In the genomic region with DNA sequence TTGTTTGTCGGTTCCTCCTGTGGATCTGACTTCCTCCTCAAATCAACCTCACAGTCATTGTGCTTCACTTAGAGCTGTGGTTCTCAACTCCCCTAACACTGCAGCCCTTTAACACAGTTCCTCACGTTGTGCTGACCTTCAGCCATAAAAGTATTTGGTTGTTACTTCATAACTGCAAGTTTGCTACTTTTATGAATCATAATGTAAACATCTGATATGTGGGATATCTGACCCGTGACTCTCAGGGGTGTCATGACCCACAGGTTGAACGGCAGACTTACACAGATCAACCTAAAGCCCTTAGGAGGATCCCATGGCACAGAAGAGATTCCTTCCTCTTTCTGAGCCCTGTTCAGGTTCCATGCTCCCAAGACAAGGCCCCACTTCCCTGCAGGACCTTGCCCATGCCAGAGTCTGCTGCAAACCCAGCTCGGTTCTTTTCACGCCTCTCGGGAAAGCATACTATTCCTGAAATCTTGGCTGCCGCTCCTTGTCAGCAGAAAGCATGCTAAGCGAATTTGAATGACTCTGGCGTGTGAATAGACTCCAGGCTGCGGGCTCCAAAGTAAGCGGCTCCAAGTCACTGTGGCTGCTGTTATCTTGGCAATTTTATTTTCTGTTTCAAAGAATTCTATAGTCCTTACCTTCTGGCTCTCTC, we compare ENCODE assay signal across 13 mouse cellular contexts.
DNase-seq lines count a peak whose midpoint lies in the region; ATAC-seq and TF ChIP-seq lines count a peak whose summit lies in the region.
"Had no signal": no experiment of that assay in that cellular context is flagged by ENCODE, and none has a peak within 500 bp of the region (broad histone marks: within the 10 kb centered on the region; RNA-seq: fewer than 3 reads in every experiment).

No protein-coding gene starts in this region.

- ATAC-seq in liver, postnatal 0 days = no peak
- ATAC-seq: intestine, embryonic 15.5 days had no signal

- H3K36me3 ChIP-seq in myocyte (ENCODE audit: control insufficient read depth, insufficient read depth) = no peaks in the 10 kb centered on the region
- no peaks in the 10 kb centered on the region for H3K36me3 ChIP-seq in liver, postnatal 0 days (replicated peaks; ENCODE audit: insufficient read depth, low read length)
- H3K36me3 ChIP-seq: intestine, embryonic 15.5 days; limb, embryonic 13.5 days had no signal

- H3K27ac ChIP-seq in liver, postnatal 0 days (ENCODE audit: low read depth) = no peak overlapping the region
- H3K27ac ChIP-seq: intestine, embryonic 15.5 days; limb, embryonic 13.5 days had no signal

- no peaks in the 10 kb centered on the region for H3K79me2 ChIP-seq in myocyte (ENCODE audit: control insufficient read depth, insufficient read depth)

- peak overlapping the region; percentile 39 for H3K4me2 ChIP-seq in myocyte (ENCODE audit: low read depth)
- no peak overlapping the region for H3K4me2 ChIP-seq in liver, postnatal 0 days (ENCODE audit: low read depth, low read length)
- H3K4me2 ChIP-seq: intestine, embryonic 15.5 days; limb, embryonic 13.5 days had no signal

- TF ChIP-seq EP300 in liver, postnatal 0 days (IDR thresholded peaks at IDR 0.05; ENCODE audit: low read depth) = no peak

- H3ac ChIP-seq in myocyte (ENCODE audit: control insufficient read depth, insufficient read length) = no peak overlapping the region

- H3K4me1 ChIP-seq in liver, postnatal 0 days (ENCODE audit: insufficient read depth) = no peaks in the 10 kb centered on the region
- H3K4me1 ChIP-seq: intestine, embryonic 15.5 days; limb, embryonic 13.5 days had no signal

- H3K9ac ChIP-seq in liver, postnatal 0 days (replicated peaks) = no peak overlapping the region
- H3K9ac ChIP-seq: intestine, embryonic 15.5 days; limb, embryonic 13.5 days had no signal

- TF ChIP-seq CTCF in liver, postnatal 0 days (IDR thresholded peaks at IDR 0.05; ENCODE audit: low read depth) = no peak

- TF ChIP-seq POLR2A in myocyte (IDR thresholded peaks at IDR 0.05; ENCODE audit: insufficient read length, low read depth) = no peak

- 50% methylated on average over 12 of the region's 12 CpGs for WGBS in liver, postnatal 0 days (ENCODE audit: insufficient replicate concordance)

- H3K4me3 ChIP-seq in myocyte = no peak overlapping the region
- no peak overlapping the region for H3K4me3 ChIP-seq in liver, postnatal 0 days (ENCODE audit: low read depth, low read length)
- H3K4me3 ChIP-seq: intestine, embryonic 15.5 days; limb, embryonic 13.5 days had no signal

- no peaks in the 10 kb centered on the region for H3K9me3 ChIP-seq in liver, postnatal 0 days (ENCODE audit: low read length)
- H3K9me3 ChIP-seq: intestine, embryonic 15.5 days; limb, embryonic 13.5 days had no signal

- peak; percentile 5 for DNase-seq in kidney, postnatal 10 days
- no peak for DNase-seq in kidney, adult 11 months
- DNase-seq in adipocyte (ENCODE audit: low spot score) = peak; percentile 16
- DNase-seq in frontal cortex, postnatal 36 days (ENCODE audit: low spot score in 2 of 2) = peak; percentile 49 to 75
- no peak for DNase-seq in liver, postnatal 0 days
- DNase-seq in adrenal gland, adult 2 months = no peak
- DNase-seq in spleen, adult 18-20 months = no peak
- DNase-seq: heart, adult 11 months; retina, postnatal 1 day; thymus, postnatal 4 days had no signal

- H3K27me3 ChIP-seq in myocyte (ENCODE audit: control insufficient read depth, insufficient read depth, insufficient read length) = no peaks in the 10 kb centered on the region
- H3K27me3 ChIP-seq in liver, postnatal 0 days (ENCODE audit: insufficient read depth, low read length) = no peaks in the 10 kb centered on the region
- H3K27me3 ChIP-seq: intestine, embryonic 15.5 days; limb, embryonic 13.5 days had no signal

TF ChIP-seq in myocyte, 11 proteins besides CTCF, POLR2A, EP300 and RAD21:
- no peak for TF ChIP-seq E2F4 (IDR thresholded peaks at IDR 0.05; ENCODE audit: insufficient read depth)
- TF ChIP-seq USF1 (IDR thresholded peaks at IDR 0.05; ENCODE audit: low read depth) = no peak
- no peak for TF ChIP-seq POLR2AphosphoS2 (IDR thresholded peaks at IDR 0.05; ENCODE audit: insufficient read length, low read depth)
- no peak for TF ChIP-seq MYOD1 (IDR thresholded peaks at IDR 0.05; ENCODE audit: control insufficient read depth in 1 of 3, insufficient read length in 2 of 3, low read depth in 2 of 3)
- TF ChIP-seq TCF3 (IDR thresholded peaks at IDR 0.05; ENCODE audit: insufficient read length, low read depth) = no peak
- TF ChIP-seq MAX (IDR thresholded peaks at IDR 0.05; ENCODE audit: low read depth) = no peak
- TF ChIP-seq MYOG (IDR thresholded peaks at IDR 0.05; ENCODE audit: control insufficient read depth in 1 of 3, insufficient read depth in 1 of 3, insufficient read length in 2 of 3, low read depth in 2 of 3) = no peak
- no peak for TF ChIP-seq SRF (IDR thresholded peaks at IDR 0.05; ENCODE audit: control insufficient read depth, insufficient read length, low read depth)
- TF ChIP-seq TCF12 (IDR thresholded peaks at IDR 0.05; ENCODE audit: insufficient read depth, poor library complexity, severe bottlenecking) = no peak
- no peak for TF ChIP-seq CEBPB (IDR thresholded peaks at IDR 0.05; ENCODE audit: insufficient read depth, poor library complexity, severe bottlenecking)
- no peak for TF ChIP-seq REST (IDR thresholded peaks at IDR 0.05; ENCODE audit: insufficient read depth, insufficient read length)

Comparison
In these comparisons a context has a peak if more than half of its experiments do, and no peak if none do; other contexts are left out.
1. DNase-seq: peak in kidney, postnatal 10 days (single experiment), adipocyte (single experiment) and frontal cortex, postnatal 36 days (2 of 2); none in kidney, adult 11 months (single experiment), liver, postnatal 0 days (single experiment), adrenal gland, adult 2 months (single experiment) and spleen, adult 18-20 months (0 of 2).